Mouse (Mus musculus) olfactory bulb, adult 2 months (tissue): ENCODE results near the gene Mrpl49.
A peak's percentile ranks its signal among the peaks of the same experiment; 100 is the strongest.

ENCODE experiments used
- CTCF ChIP-seq: fragments of 200-500 bp; IDR thresholded peaks from 2 replicates; pipeline ENCODE4 v1.5.1; 2012; ENCODE audit warnings: low read depth, mild to moderate bottlenecking, low read length, moderate library complexity; ENCODE audit not compliant: insufficient read depth
- POLR2A ChIP-seq: fragments of 200-500 bp; IDR thresholded peaks from 2 replicates; pipeline ENCODE4 v1.6.1; 2012; ENCODE audit warnings: mild to moderate bottlenecking, low read depth, low read length, moderate library complexity; ENCODE audit not compliant: insufficient read depth

DNA sequence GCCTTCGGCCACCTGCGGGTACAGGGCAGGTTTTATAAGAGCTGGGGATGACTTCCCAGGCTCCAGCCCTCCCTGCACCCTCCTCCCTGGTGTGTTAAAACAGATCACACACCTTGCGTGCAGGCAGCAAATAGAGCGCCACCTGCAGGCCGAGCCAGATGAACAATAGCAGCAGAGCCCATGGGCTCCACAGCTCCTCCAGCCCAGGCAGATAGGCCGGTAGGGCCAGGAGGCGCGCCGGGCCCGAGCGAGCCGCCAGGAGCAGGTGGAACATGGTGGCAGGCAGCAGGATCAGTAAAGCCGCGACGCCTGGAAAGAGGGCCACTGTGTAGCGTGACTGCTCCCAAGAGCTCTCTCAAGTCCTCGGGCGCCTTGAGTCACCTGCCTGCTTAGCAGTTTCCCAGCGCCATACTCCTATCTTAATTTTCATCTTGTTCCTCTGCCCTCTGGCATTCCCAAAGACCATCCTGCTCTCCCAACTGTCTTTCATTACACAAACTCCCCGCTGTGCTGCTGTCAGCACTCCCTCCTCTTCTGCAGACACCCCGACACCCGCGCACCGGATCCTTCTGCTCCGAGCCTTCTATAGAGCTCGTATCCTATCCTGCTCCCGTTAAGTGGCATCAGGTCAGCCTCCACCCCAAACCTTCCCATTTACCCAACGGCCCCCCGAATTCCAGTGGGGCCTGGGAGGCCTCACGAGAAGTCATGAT, 9.6 kb upstream of the Mrpl49 start:
- TF ChIP-seq POLR2A (no peak), CTCF (peak; percentile 88)
